Mouse (Mus musculus) gastrocnemius, postnatal 4 days (tissue): Measurements from ENCODE around the gene Olr1. TPM values are rescaled to one million over a fixed set of nuclear protein-coding genes. Genes with fewer than 3 reads are reported as not detected.
A peak's percentile ranks its signal among the peaks of the same experiment; 100 is the strongest.

Experiments used
- DNase-seq, 2 experiments: peaks; one replicate each; pipeline ENCODE4 v3.0.0; 2021 to 2022; ENCODE audit warnings: low spot score in 2 of 2, mixed read lengths in 2 of 2
- long read RNA-seq, 2 experiments: library from polyadenylated mRNA; stranded (forward); transcript quantifications; one replicate each; pipeline ENCODE4 v2.0.0; 2021
- total RNA-seq, 2 experiments: library from RNA; stranded (reverse); gene quantifications; 2 replicates each; pipeline ENCODE4 v1.2.3; 2021

Gene Olr1
- not detected for total RNA-seq
- long read RNA-seq, experiment 1: 0 reads
- long read RNA-seq, experiment 2: 0 reads

GRCm38 (mm10) chr6:129507024-129507423 is at the start of gene Olr1:
Gene Olr1, minus strand, starts transcription at chr6:129507165.
- DNase-seq: no peak

- DNase-seq: no peak
Observed at GRCm38 (mm10) chr6:129548009-129548408, 41.0 kb upstream of the Olr1 start.

- DNase-seq: no peak
Observed at GRCm38 (mm10) chr6:129547277-129547676, 40.3 kb upstream of the Olr1 start.

GRCm38 (mm10) chr6:129543709-129544606 is 37.0 kb upstream of the Olr1 start:
- peak in 1 of 2 experiments; percentile 49 for DNase-seq

- DNase-seq: no peak
Observed at GRCm38 (mm10) chr6:129542540-129542939, 35.6 kb upstream of the Olr1 start.

- no peak for DNase-seq
Observed at GRCm38 (mm10) chr6:129541931-129542330, 35.0 kb upstream of the Olr1 start.

GRCm38 (mm10) chr6:129538555-129538954 is 31.6 kb upstream of the Olr1 start:
- no peak for DNase-seq

GRCm38 (mm10) chr6:129535723-129536122 is 28.8 kb upstream of the Olr1 start:
- no peak for DNase-seq

- DNase-seq: no peak
Observed at GRCm38 (mm10) chr6:129534627-129535190, 27.7 kb upstream of the Olr1 start.

GRCm38 (mm10) chr6:129534057-129534456 is 27.1 kb upstream of the Olr1 start:
- DNase-seq: no peak

GRCm38 (mm10) chr6:129532942-129533860 is 26.2 kb upstream of the Olr1 start, which contains the start of gene Gabarapl1:
Gene Gabarapl1, plus strand, starts transcription at chr6:129533160.
- peak; percentile 58 to 79 for DNase-seq

- peak; percentile 49 to 77 for DNase-seq
Observed at GRCm38 (mm10) chr6:129532556-129532941, 25.6 kb upstream of the Olr1 start.

- DNase-seq: no peak
Observed at GRCm38 (mm10) chr6:129530261-129530660, 23.3 kb upstream of the Olr1 start.

- no peak for DNase-seq
Observed at GRCm38 (mm10) chr6:129529605-129530004, 22.6 kb upstream of the Olr1 start.

- no peak for DNase-seq
Observed at GRCm38 (mm10) chr6:129527416-129527815, 20.5 kb upstream of the Olr1 start.

- DNase-seq: no peak
Observed at GRCm38 (mm10) chr6:129526069-129526468, 19.1 kb upstream of the Olr1 start.

- no peak for DNase-seq
Observed at GRCm38 (mm10) chr6:129517752-129518408, 10.9 kb upstream of the Olr1 start.

- DNase-seq: no peak
Observed at GRCm38 (mm10) chr6:129516388-129516787, 9.4 kb upstream of the Olr1 start.

- no peak for DNase-seq
Observed at GRCm38 (mm10) chr6:129515068-129515467, 8.1 kb upstream of the Olr1 start.

GRCm38 (mm10) chr6:129514376-129514775 is 7.4 kb upstream of the Olr1 start:
- no peak for DNase-seq

GRCm38 (mm10) chr6:129513409-129513808 is 6.4 kb upstream of the Olr1 start:
- no peak for DNase-seq
